Mouse (Mus musculus) lung, adult 2 months (tissue): Measurements from ENCODE around the gene Gse1.

Experiments
- CTCF ChIP-seq: fragments of 200-500 bp; IDR thresholded peaks from 2 replicates; pipeline ENCODE4 v1.5.1; 2011; ENCODE audit warnings: mild to moderate bottlenecking, low read length, control low read depth; ENCODE audit not compliant: insufficient read depth
- POLR2A ChIP-seq: fragments of 200-500 bp; IDR thresholded peaks from 2 replicates; pipeline ENCODE4 v1.6.1; 2011; ENCODE audit warnings: low read depth, mild to moderate bottlenecking, control low read depth, low read length, borderline replicate concordance; ENCODE audit errors: extremely low read depth

DNA sequence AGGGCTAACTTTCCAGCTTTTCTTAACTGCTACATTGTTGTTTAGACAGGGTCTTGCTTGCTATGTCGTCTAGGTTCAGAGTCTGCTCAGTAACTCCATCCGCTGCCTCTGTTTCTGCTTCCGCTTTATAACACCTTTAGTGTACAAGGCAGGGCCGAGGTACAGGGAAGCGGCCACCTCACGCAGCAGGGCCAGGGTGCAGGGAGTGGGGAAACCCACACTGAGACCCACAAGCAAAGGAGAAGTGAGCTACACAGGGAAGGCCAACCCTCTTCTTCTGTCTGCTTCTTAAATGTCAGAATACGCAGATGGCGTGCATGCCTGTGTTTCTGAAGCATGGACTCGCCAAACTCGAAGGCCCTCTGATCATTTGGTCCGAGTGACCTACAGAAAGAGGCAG, 250.5 kb downstream of the Gse1 start:
- TF ChIP-seq CTCF (no peak), POLR2A (no peak)
